Mouse (Mus musculus) heart, embryonic 12.5 days (tissue): ENCODE data around the gene Taar7b. TPM values are rescaled to one million over a fixed set of nuclear protein-coding genes. Genes with fewer than 3 reads are reported as not detected.

Experiments used
- ATAC-seq: fragments of 200-750 bp; cut with Nextera tagmentation; 2 replicates; pipeline ENCODE4 v1.8.0; 2017; ENCODE audit warnings: moderate TSS enrichment, moderate library complexity; ENCODE audit not compliant: insufficient number of reproducible peaks, low FRiP score
- H3K27ac ChIP-seq: fragments of 300-500 bp; sonication (generic); 2 replicates; pipeline ENCODE4 v1.5.1; 2016; ENCODE audit warnings: mild to moderate bottlenecking, moderate library complexity; ENCODE audit not compliant: poor library complexity, severe bottlenecking
- H3K27me3 ChIP-seq: fragments of 300-500 bp; sonication (generic); replicated peaks from 2 replicates; pipeline ENCODE4 v1.6.1; 2016; ENCODE audit warnings: mild to moderate bottlenecking, moderate library complexity
- H3K36me3 ChIP-seq: fragments of 300-500 bp; sonication (generic); 2 replicates; pipeline ENCODE4 v1.6.1; 2016; ENCODE audit warnings: mild to moderate bottlenecking, moderate library complexity
- H3K4me1 ChIP-seq: fragments of 300-500 bp; sonication (generic); replicated peaks from 2 replicates; pipeline ENCODE4 v1.6.1; 2016; ENCODE audit warnings: mild to moderate bottlenecking
- H3K4me2 ChIP-seq: fragments of 300-500 bp; sonication (generic); 2 replicates; pipeline ENCODE4 v1.6.1; 2016; ENCODE audit warnings: mild to moderate bottlenecking, moderate library complexity
- H3K4me3 ChIP-seq: fragments of 300-500 bp; sonication (generic); 2 replicates; pipeline ENCODE4 v1.5.1; 2016; ENCODE audit warnings: mild to moderate bottlenecking
- H3K9ac ChIP-seq: fragments of 300-500 bp; sonication (generic); 2 replicates; pipeline ENCODE4 v1.6.1; 2016; ENCODE audit warnings: mild to moderate bottlenecking, moderate library complexity
- H3K9me3 ChIP-seq: fragments of 300-500 bp; sonication (generic); replicated peaks from 2 replicates; pipeline ENCODE4 v1.6.1; 2016; ENCODE audit warnings: mild to moderate bottlenecking, moderate library complexity
- WGBS: fragments of 180-500 bp; shearing (Covaris S2); methylation state at CpG from one replicate; pipeline ENCODE4 v1.1.7; 2016; 5-methylcytosine and 5-hydroxymethylcytosine counted together
- polyA plus RNA-seq: library from polyadenylated mRNA; unstranded; fragments of >200 nt; fragmentation: Nextera tagmentation; extraction: Ambion mirVana; gene quantifications from 2 replicates; pipeline ENCODE4 v1.2.1, GENCODE M21; 2016

Taar7b gene
- polyA plus RNA-seq, 1 experiment from 2014 or later: not detected

GRCm38 (mm10) chr10:23986419-23986818, 13.3 kb upstream of the Taar7b start:
- H3K9me3 ChIP-seq: 0 out of 2 replicates have a peak, but pooled peaks cover 3% of the 10 kb centered on the region
- H3K9ac ChIP-seq: no peak overlapping the region
- H3K36me3 ChIP-seq: no peaks in the 10 kb centered on the region
- no peaks in the 10 kb centered on the region for H3K4me1 ChIP-seq
- ATAC-seq: no peak
- no peak overlapping the region for H3K4me2 ChIP-seq
- 73% methylated on average over 5 of the region's 5 CpGs for WGBS
- H3K27ac ChIP-seq: no peak overlapping the region
- no peaks in the 10 kb centered on the region for H3K27me3 ChIP-seq
- H3K4me3 ChIP-seq: no peak overlapping the region

GRCm38 (mm10) chr10:23993381-23993780, 6.4 kb upstream of the Taar7b start, which contains the start of gene Taar7a:
TSS of gene Taar7a (minus strand) at chr10:23993481.
- H3K27me3 ChIP-seq: no peaks in the 10 kb centered on the region
- H3K27ac ChIP-seq: no peak within 1 kb of the TSS
- H3K4me2 ChIP-seq: no peak within 1 kb of the TSS
- no peak for ATAC-seq
- H3K9me3 ChIP-seq: 0 out of 2 replicates have a peak, but pooled peaks cover 2% of the 10 kb centered on the region
- no peak within 1 kb of the TSS for H3K4me3 ChIP-seq
- WGBS: 85% methylated on average over 3 of the region's 3 CpGs
- H3K9ac ChIP-seq: no peak within 1 kb of the TSS
- H3K4me1 ChIP-seq: no peaks in the 10 kb centered on the region
- no peaks in the 10 kb centered on the region for H3K36me3 ChIP-seq

- Histone ChIP-seq H3K4me3 (no peak overlapping the region), H3K9ac (no peak overlapping the region), H3K27ac (no peak overlapping the region), H3K27me3 (no peaks in the 10 kb centered on the region), H3K9me3 (no peaks in the 10 kb centered on the region), H3K4me1 (no peaks in the 10 kb centered on the region), H3K36me3 (no peaks in the 10 kb centered on the region), H3K4me2 (no peak overlapping the region)
- ATAC-seq: no peak
- 63% methylated on average over 1 of the region's 1 CpGs for WGBS
These were observed 6.7 kb downstream of the Taar7b start for GRCm38 (mm10) chr10:24006442-24006841.

GRCm38 (mm10) chr10:24007034-24007433, 7.3 kb downstream of the Taar7b start:
- H3K4me2 ChIP-seq: no peak overlapping the region
- H3K4me1 ChIP-seq: no peaks in the 10 kb centered on the region
- H3K36me3 ChIP-seq: no peaks in the 10 kb centered on the region
- H3K9ac ChIP-seq: no peak overlapping the region
- no peaks in the 10 kb centered on the region for H3K27me3 ChIP-seq
- no peak overlapping the region for H3K27ac ChIP-seq
- no peaks in the 10 kb centered on the region for H3K9me3 ChIP-seq
- H3K4me3 ChIP-seq: no peak overlapping the region
- WGBS: 36% methylated on average over 2 of the region's 2 CpGs
- no peak for ATAC-seq

- Histone ChIP-seq H3K9ac (no peak overlapping the region), H3K9me3 (no peaks in the 10 kb centered on the region), H3K27me3 (no peaks in the 10 kb centered on the region), H3K4me1 (no peaks in the 10 kb centered on the region), H3K27ac (no peak overlapping the region), H3K4me3 (no peak overlapping the region), H3K4me2 (no peak overlapping the region), H3K36me3 (no peaks in the 10 kb centered on the region)
- WGBS: 71% methylated on average over 1 of the region's 1 CpGs
- no peak for ATAC-seq
These were observed 8.4 kb downstream of the Taar7b start for GRCm38 (mm10) chr10:24008143-24008542.

GRCm38 (mm10) chr10:24026922-24027321, 27.2 kb downstream of the Taar7b start, which contains the start of gene Taar7d:
TSS of gene Taar7d (plus strand) at chr10:24027222.
- Histone ChIP-seq H3K4me2 (no peak within 1 kb of the TSS), H3K9me3 (no peaks in the 10 kb centered on the region), H3K27me3 (no peaks in the 10 kb centered on the region), H3K36me3 (no peaks in the 10 kb centered on the region), H3K9ac (no peak within 1 kb of the TSS), H3K4me3 (no peak within 1 kb of the TSS), H3K27ac (no peak within 1 kb of the TSS), H3K4me1 (no peaks in the 10 kb centered on the region)
- ATAC-seq: no peak

GRCm38 (mm10) chr10:24031347-24031746, 31.6 kb downstream of the Taar7b start:
- no peak for ATAC-seq
- Histone ChIP-seq H3K4me1 (no peaks in the 10 kb centered on the region), H3K9me3 (no peaks in the 10 kb centered on the region), H3K27me3 (no peaks in the 10 kb centered on the region), H3K4me2 (no peak overlapping the region), H3K27ac (no peak overlapping the region), H3K4me3 (no peak overlapping the region), H3K9ac (no peak overlapping the region), H3K36me3 (no peaks in the 10 kb centered on the region)

- H3K4me2 ChIP-seq: no peak within 1 kb of the TSS
- H3K9ac ChIP-seq: no peak within 1 kb of the TSS
- H3K4me3 ChIP-seq: no peak within 1 kb of the TSS
- H3K27ac ChIP-seq: no peak within 1 kb of the TSS
- no peaks in the 10 kb centered on the region for H3K4me1 ChIP-seq
- H3K27me3 ChIP-seq: no peaks in the 10 kb centered on the region
- no peaks in the 10 kb centered on the region for H3K36me3 ChIP-seq
- H3K9me3 ChIP-seq: no peaks in the 10 kb centered on the region
- 84% methylated on average over 2 of the region's 2 CpGs for WGBS
- ATAC-seq: no peak
These were observed 37.6 kb downstream of the Taar7b start, which contains the start of gene Taar7e for GRCm38 (mm10) chr10:24037314-24037713. TSS of gene Taar7e (plus strand) at chr10:24037614.

GRCm38 (mm10) chr10:24040120-24040869, 40.6 kb downstream of the Taar7b start:
- Histone ChIP-seq H3K9me3 (no peaks in the 10 kb centered on the region), H3K4me1 (no peaks in the 10 kb centered on the region), H3K4me3 (no peak overlapping the region), H3K27ac (no peak overlapping the region), H3K27me3 (no peaks in the 10 kb centered on the region), H3K36me3 (no peaks in the 10 kb centered on the region), H3K4me2 (no peak overlapping the region), H3K9ac (no peak overlapping the region)
- WGBS: 43% methylated on average over 2 of the region's 2 CpGs
- no peak for ATAC-seq

- Histone ChIP-seq H3K27ac (no peak within 1 kb of the TSS), H3K4me2 (no peak within 1 kb of the TSS), H3K27me3 (no peaks in the 10 kb centered on the region), H3K4me3 (no peak within 1 kb of the TSS), H3K9me3 (no peaks in the 10 kb centered on the region), H3K9ac (no peak within 1 kb of the TSS), H3K4me1 (no peaks in the 10 kb centered on the region), H3K36me3 (no peaks in the 10 kb centered on the region)
- ATAC-seq: no peak
These were observed 49.5 kb downstream of the Taar7b start, which contains the start of gene Taar7f for GRCm38 (mm10) chr10:24049210-24049609. TSS of gene Taar7f (plus strand) at chr10:24049510.
